ENCODE assay signal across 15 mouse cellular contexts in the genomic region with DNA sequence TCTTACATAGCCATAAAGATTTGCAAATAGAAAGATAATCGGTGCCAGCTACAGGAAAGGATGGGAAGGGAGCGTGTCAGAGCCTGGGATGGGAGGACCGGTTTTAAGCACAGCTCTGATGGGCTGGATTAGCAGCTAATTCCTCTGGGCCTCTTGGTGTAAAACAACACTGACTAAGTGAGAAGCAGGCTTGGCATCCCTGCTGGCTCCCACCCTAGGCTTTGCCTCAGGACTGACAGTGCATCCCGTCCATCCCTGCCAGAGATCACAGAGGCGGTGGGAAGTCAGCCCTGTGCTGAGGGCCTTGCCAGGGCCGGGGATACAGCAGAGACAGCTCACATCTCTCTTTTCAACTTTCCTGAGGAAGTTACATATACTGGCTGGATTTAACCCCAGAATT.
A peak's percentile ranks its signal among the peaks of the same experiment; 100 is the strongest.
DNase-seq lines count a peak whose midpoint lies in the region; ATAC-seq and TF ChIP-seq lines count a peak whose summit lies in the region.
"Had no signal": no experiment of that assay in that cellular context is flagged by ENCODE, and none has a peak within 500 bp of the region (broad histone marks: within the 10 kb centered on the region; RNA-seq: fewer than 3 reads in every experiment).

No protein-coding gene starts in this region.

- no peak overlapping the region for H3K9ac ChIP-seq in forebrain, embryonic 16.5 days (replicated peaks; ENCODE audit: low read depth, low read length)
- no peak overlapping the region for H3K9ac ChIP-seq in forebrain, embryonic 15.5 days (replicated peaks)
- H3K9ac ChIP-seq in intestine, embryonic 15.5 days = no peak overlapping the region
- H3K9ac ChIP-seq in intestine, postnatal 0 days (ENCODE audit: low read depth, low read length) = no peak overlapping the region
- H3K9ac ChIP-seq in embryonic facial prominence, embryonic 14.5 days (ENCODE audit: low read depth, low read length) = no peak overlapping the region
- H3K9ac ChIP-seq: liver, embryonic 15.5 days; neural tube, embryonic 13.5 days had no signal

- 0 out of 2 replicates have a peak, but pooled peaks cover 3% of the 10 kb centered on the region for H3K4me1 ChIP-seq in forebrain, embryonic 16.5 days (replicated peaks; ENCODE audit: control insufficient read depth, insufficient read depth, low read length)
- H3K4me1 ChIP-seq in forebrain, embryonic 15.5 days = 0 out of 2 replicates have a peak, but pooled peaks cover 2% of the 10 kb centered on the region
- H3K4me1 ChIP-seq in intestine, embryonic 15.5 days (replicated peaks) = no peaks in the 10 kb centered on the region
- no peaks in the 10 kb centered on the region for H3K4me1 ChIP-seq in intestine, postnatal 0 days (replicated peaks; ENCODE audit: control insufficient read depth, insufficient read depth, low read length)
- peaks cover 15% of the 10 kb centered on the region for H3K4me1 ChIP-seq in embryonic facial prominence, embryonic 14.5 days (ENCODE audit: control insufficient read depth, insufficient read depth, low read length)
- H3K4me1 ChIP-seq: liver, embryonic 15.5 days; neural tube, embryonic 13.5 days had no signal

- ATAC-seq in forebrain, embryonic 16.5 days = 0 out of 2 replicates have a peak, but pooled peaks have one; percentile 47
- ATAC-seq in forebrain, embryonic 15.5 days (replicated peaks) = no peak
- ATAC-seq in intestine, embryonic 15.5 days = 0 out of 2 replicates have a peak, but pooled peaks have one; percentile 39
- ATAC-seq in intestine, postnatal 0 days = no peak
- ATAC-seq in embryonic facial prominence, embryonic 14.5 days (ENCODE audit: low read depth) = peak; percentile 53; the same call in 1 of the 2 replicates
- ATAC-seq: activated CD4-positive, CD25-positive, alpha-beta regulatory T cell, adult 4 months had no signal

- H3K36me3 ChIP-seq in forebrain, embryonic 16.5 days (ENCODE audit: control insufficient read depth, insufficient read depth) = no peaks in the 10 kb centered on the region
- no peaks in the 10 kb centered on the region for H3K36me3 ChIP-seq in forebrain, embryonic 15.5 days
- no peaks in the 10 kb centered on the region for H3K36me3 ChIP-seq in intestine, embryonic 15.5 days
- no peaks in the 10 kb centered on the region for H3K36me3 ChIP-seq in intestine, postnatal 0 days (ENCODE audit: control insufficient read depth, insufficient read depth)
- no peaks in the 10 kb centered on the region for H3K36me3 ChIP-seq in embryonic facial prominence, embryonic 14.5 days (ENCODE audit: control insufficient read depth, insufficient read depth, low read length)
- H3K36me3 ChIP-seq: liver, embryonic 15.5 days; neural tube, embryonic 13.5 days had no signal

- TF ChIP-seq CTCF in intestine, postnatal 0 days (IDR thresholded peaks at IDR 0.05; ENCODE audit: low read depth) = no peak

- no peaks in the 10 kb centered on the region for H3K27me3 ChIP-seq in forebrain, embryonic 16.5 days (replicated peaks; ENCODE audit: control insufficient read depth, insufficient read depth, low read length)
- H3K27me3 ChIP-seq in forebrain, embryonic 15.5 days = no peaks in the 10 kb centered on the region
- H3K27me3 ChIP-seq in intestine, embryonic 15.5 days (replicated peaks) = no peaks in the 10 kb centered on the region
- no peaks in the 10 kb centered on the region for H3K27me3 ChIP-seq in intestine, postnatal 0 days (replicated peaks; ENCODE audit: control insufficient read depth, insufficient read depth, low read length)
- no peaks in the 10 kb centered on the region for H3K27me3 ChIP-seq in embryonic facial prominence, embryonic 14.5 days (replicated peaks; ENCODE audit: control insufficient read depth, insufficient read depth, low read length)
- H3K27me3 ChIP-seq: neural tube, embryonic 13.5 days had no signal

- no peak overlapping the region for H3K4me2 ChIP-seq in forebrain, embryonic 16.5 days (ENCODE audit: low read length)
- H3K4me2 ChIP-seq in forebrain, embryonic 15.5 days (replicated peaks) = no peak overlapping the region
- no peak overlapping the region for H3K4me2 ChIP-seq in intestine, embryonic 15.5 days (replicated peaks)
- no peak overlapping the region for H3K4me2 ChIP-seq in intestine, postnatal 0 days (replicated peaks; ENCODE audit: low read depth)
- H3K4me2 ChIP-seq in embryonic facial prominence, embryonic 14.5 days (ENCODE audit: low read depth, low read length) = no peak overlapping the region
- H3K4me2 ChIP-seq: liver, embryonic 15.5 days; neural tube, embryonic 13.5 days had no signal

- WGBS in forebrain, embryonic 16.5 days = 28% methylated on average over 5 of the region's 6 CpGs
- 23% methylated on average over 6 of the region's 6 CpGs for WGBS in forebrain, embryonic 15.5 days
- 27% methylated on average over 6 of the region's 6 CpGs for WGBS in intestine, embryonic 15.5 days
- 23% methylated on average over 6 of the region's 6 CpGs for WGBS in intestine, postnatal 0 days
- 12% methylated on average over 6 of the region's 6 CpGs for WGBS in embryonic facial prominence, embryonic 14.5 days

- H3K27ac ChIP-seq in forebrain, embryonic 16.5 days (ENCODE audit: low read length) = no peak overlapping the region
- H3K27ac ChIP-seq in forebrain, embryonic 15.5 days (replicated peaks) = no peak overlapping the region
- no peak overlapping the region for H3K27ac ChIP-seq in intestine, embryonic 15.5 days
- no peak overlapping the region for H3K27ac ChIP-seq in intestine, postnatal 0 days (ENCODE audit: low read depth, low read length)
- no peak overlapping the region for H3K27ac ChIP-seq in embryonic facial prominence, embryonic 14.5 days (replicated peaks; ENCODE audit: low read depth, low read length)
- H3K27ac ChIP-seq: liver, embryonic 15.5 days; neural tube, embryonic 13.5 days had no signal

- H3K9me3 ChIP-seq in forebrain, embryonic 16.5 days (ENCODE audit: control insufficient read depth, low read length) = no peaks in the 10 kb centered on the region
- H3K9me3 ChIP-seq in forebrain, embryonic 15.5 days = no peaks in the 10 kb centered on the region
- H3K9me3 ChIP-seq in intestine, embryonic 15.5 days = no peaks in the 10 kb centered on the region
- H3K9me3 ChIP-seq in intestine, postnatal 0 days (ENCODE audit: control insufficient read depth) = no peaks in the 10 kb centered on the region
- H3K9me3 ChIP-seq in embryonic facial prominence, embryonic 14.5 days (ENCODE audit: control insufficient read depth, low read length) = no peaks in the 10 kb centered on the region
- H3K9me3 ChIP-seq: liver, embryonic 15.5 days; neural tube, embryonic 13.5 days had no signal

- DNase-seq in Muller cell, postnatal 12 days (ENCODE audit: inconsistent ontology term) = peak; percentile 11
- DNase-seq in embryonic facial prominence, embryonic 14.5 days (ENCODE audit: low spot score) = peak; percentile 82
- DNase-seq in lung, postnatal 36 days = no peak
- no peak for DNase-seq in B cell, adult 2 months
- DNase-seq: cerebellum, adult 11 months; kidney, adult 11 months; kidney, postnatal 36 days; retina, postnatal 1 day had no signal

- H3K4me3 ChIP-seq in forebrain, embryonic 16.5 days (replicated peaks; ENCODE audit: low read length) = no peak overlapping the region
- H3K4me3 ChIP-seq in forebrain, embryonic 15.5 days = no peak overlapping the region
- H3K4me3 ChIP-seq in intestine, embryonic 15.5 days (replicated peaks) = no peak overlapping the region
- no peak overlapping the region for H3K4me3 ChIP-seq in intestine, postnatal 0 days (ENCODE audit: low read depth, low read length)
- no peak overlapping the region for H3K4me3 ChIP-seq in embryonic facial prominence, embryonic 14.5 days (ENCODE audit: low read depth, low read length)
- H3K4me3 ChIP-seq: liver, embryonic 15.5 days; neural tube, embryonic 13.5 days had no signal

Comparison
In these comparisons a context has a peak if more than half of its experiments do, and no peak if none do; other contexts are left out.
1. ATAC-seq: peak in forebrain, embryonic 16.5 days (single experiment), intestine, embryonic 15.5 days (single experiment) and embryonic facial prominence, embryonic 14.5 days (single experiment); none in forebrain, embryonic 15.5 days (single experiment) and intestine, postnatal 0 days (single experiment).
2. DNase-seq: peak in Muller cell, postnatal 12 days (single experiment) and embryonic facial prominence, embryonic 14.5 days (single experiment); none in lung, postnatal 36 days (single experiment) and B cell, adult 2 months (0 of 2).